Mouse (Mus musculus) lung, adult 2 months (tissue): ENCODE measurements around the gene Naglu.

ENCODE experiments used
- CTCF ChIP-seq: fragments of 200-500 bp; IDR thresholded peaks from 2 replicates; pipeline ENCODE4 v1.5.1; 2011; ENCODE audit warnings: mild to moderate bottlenecking, low read length, control low read depth; ENCODE audit not compliant: insufficient read depth
- POLR2A ChIP-seq: fragments of 200-500 bp; IDR thresholded peaks from 2 replicates; pipeline ENCODE4 v1.6.1; 2011; ENCODE audit warnings: low read depth, mild to moderate bottlenecking, control low read depth, low read length, borderline replicate concordance; ENCODE audit errors: extremely low read depth

GRCm38 (mm10) chr11:101063676-101064327, 6.0 kb upstream of the Naglu start:
- TF ChIP-seq POLR2A (peak; percentile 75; the same call in 1 of the 2 replicates), CTCF (no peak)
